Mouse (Mus musculus) neural tube, embryonic 14.5 days (tissue): ENCODE measurements around the gene 1190002N15Rik. TPM values are rescaled to one million over a fixed set of nuclear protein-coding genes. Genes with fewer than 3 reads are reported as not detected.

ENCODE experiments used
- ATAC-seq: fragments of 200-750 bp; cut with Nextera tagmentation; 2 replicates; pipeline ENCODE4 v1.8.0; 2017; ENCODE audit warnings: low read depth, mild to moderate bottlenecking, moderate TSS enrichment, moderate library complexity
- H3K27ac ChIP-seq: fragments of 300-500 bp; sonication (generic); 2 replicates; pipeline ENCODE4 v1.5.1; 2014; ENCODE audit warnings: low read depth, mild to moderate bottlenecking, control low read depth, low read length, moderate library complexity, mixed read lengths
- H3K27me3 ChIP-seq: fragments of 300-500 bp; sonication (generic); 2 replicates; pipeline ENCODE4 v1.6.1; 2014; ENCODE audit warnings: low read length; ENCODE audit not compliant: control insufficient read depth, insufficient read depth
- H3K36me3 ChIP-seq: fragments of 300-500 bp; sonication (generic); 2 replicates; pipeline ENCODE4 v1.6.1; 2014; ENCODE audit warnings: low read length, mixed read lengths; ENCODE audit not compliant: control insufficient read depth, insufficient read depth
- H3K4me1 ChIP-seq: fragments of 300-500 bp; sonication (generic); 2 replicates; pipeline ENCODE4 v1.6.1; 2014; ENCODE audit warnings: low read length; ENCODE audit not compliant: control insufficient read depth, insufficient read depth
- H3K4me2 ChIP-seq: fragments of 300-500 bp; sonication (generic); 2 replicates; pipeline ENCODE4 v1.6.1; 2014; ENCODE audit warnings: mild to moderate bottlenecking, low read depth, low read length, control low read depth
- H3K4me3 ChIP-seq: fragments of 300-500 bp; sonication (generic); 2 replicates; pipeline ENCODE4 v1.5.1; 2014; ENCODE audit warnings: low read depth, low read length, control low read depth, mixed read lengths
- H3K9ac ChIP-seq: fragments of 300-500 bp; sonication (generic); replicated peaks from 2 replicates; pipeline ENCODE4 v1.6.1; 2014; ENCODE audit warnings: low read depth, mild to moderate bottlenecking, control low read depth, low read length, mixed read lengths
- H3K9me3 ChIP-seq: fragments of 300-500 bp; sonication (generic); 2 replicates; pipeline ENCODE4 v1.6.1; 2016; ENCODE audit warnings: low read length; ENCODE audit not compliant: control insufficient read depth
- WGBS: fragments of 180-500 bp; shearing (Covaris S2); extraction: QIAGEN DNeasy Blood & Tissue Kit; methylation state at CpG from one replicate; pipeline ENCODE4 v1.1.7; 2014; 5-methylcytosine and 5-hydroxymethylcytosine counted together
- polyA plus RNA-seq: library from polyadenylated mRNA; unstranded; fragments of >200 nt; fragmentation: Nextera tagmentation; extraction: Ambion mirVana; gene quantifications from 2 replicates; pipeline ENCODE4 v1.2.1, GENCODE M21; 2014

Gene 1190002N15Rik
- polyA plus RNA-seq, 1 experiment from 2014 or later: 8.8 TPM

DNA sequence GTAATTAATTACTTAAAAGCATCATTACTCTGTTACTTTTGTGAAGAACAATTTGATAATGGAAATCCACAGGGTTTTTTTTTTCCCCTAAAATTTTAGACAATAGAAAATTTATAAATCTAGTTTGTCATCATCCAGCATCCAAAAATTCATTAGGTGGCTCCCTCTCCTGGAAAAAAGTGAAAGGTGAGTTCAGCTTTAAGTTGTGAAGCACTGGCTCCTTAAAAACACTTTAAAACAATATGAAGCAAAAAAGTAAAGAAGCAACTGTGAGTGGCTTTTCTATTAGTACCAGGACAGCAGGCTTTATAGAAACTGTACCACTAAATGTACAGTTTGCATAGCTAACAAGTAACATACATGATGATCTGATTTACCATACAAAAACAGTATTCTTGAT lies 3.1 kb downstream of the 1190002N15Rik start:
- Histone ChIP-seq H3K9ac (no peak overlapping the region), H3K36me3 (no peaks in the 10 kb centered on the region), H3K4me3 (peak overlapping the region; percentile 77), H3K27ac (no peak overlapping the region), H3K4me1 (peaks cover 9% of the 10 kb centered on the region), H3K4me2 (peak overlapping the region; percentile 82; the same call in 1 of the 2 replicates), H3K9me3 (no peaks in the 10 kb centered on the region), H3K27me3 (no peaks in the 10 kb centered on the region; the same call in 1 of the 2 replicates)
- ATAC-seq: no peak

DNA sequence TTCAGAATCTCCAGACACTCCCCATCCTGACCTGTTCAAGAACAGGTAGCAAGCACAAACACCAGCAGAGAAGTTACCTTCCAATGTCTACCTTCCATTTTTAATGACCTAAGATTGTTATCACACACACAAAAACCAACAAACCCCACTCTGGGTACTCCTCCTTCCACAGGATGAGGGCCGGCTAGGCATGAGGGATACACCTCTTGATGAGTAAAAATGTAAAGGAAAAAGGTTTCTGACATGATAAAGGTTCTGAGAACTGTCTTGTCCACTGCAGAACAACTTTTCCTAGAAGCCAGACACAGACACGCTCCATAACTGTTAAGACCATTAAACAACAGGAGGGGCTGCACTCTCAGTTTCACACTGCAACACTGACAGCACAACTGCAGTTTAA lies 3.7 kb downstream of the 1190002N15Rik start:
- 52% methylated on average over 2 of the region's 2 CpGs for WGBS
- H3K9ac ChIP-seq: peak overlapping the region; percentile 21; the same call in 1 of the 2 replicates
- peaks cover 9% of the 10 kb centered on the region for H3K4me1 ChIP-seq
- H3K36me3 ChIP-seq: no peaks in the 10 kb centered on the region
- H3K4me2 ChIP-seq: peak overlapping the region; percentile 44
- H3K4me3 ChIP-seq: peak overlapping the region; percentile 23
- no peaks in the 10 kb centered on the region for H3K9me3 ChIP-seq
- H3K27ac ChIP-seq: no peak overlapping the region
- no peaks in the 10 kb centered on the region; the same call in 1 of the 2 replicates for H3K27me3 ChIP-seq
- ATAC-seq: no peak

DNA sequence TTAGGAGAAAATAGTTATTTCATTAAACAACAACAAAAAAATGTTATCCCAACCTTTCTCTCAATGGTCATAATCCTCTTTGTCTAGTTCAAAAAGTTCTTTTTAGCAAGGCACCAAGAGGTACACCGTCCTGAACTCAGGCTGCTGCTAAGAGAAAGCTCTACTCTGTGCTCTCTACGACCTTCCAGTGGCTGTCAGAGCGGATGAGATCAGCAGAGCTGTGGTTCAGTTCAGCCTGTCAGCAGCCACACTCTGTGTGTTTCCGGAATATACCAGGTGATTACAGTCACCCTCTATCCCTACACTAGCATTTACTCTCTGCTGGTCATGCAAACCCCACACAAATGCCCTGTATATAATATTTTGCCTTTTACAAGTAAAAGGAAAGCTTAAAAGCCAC lies 4.2 kb downstream of the 1190002N15Rik start:
- Histone ChIP-seq H3K9me3 (no peaks in the 10 kb centered on the region), H3K9ac (no peak overlapping the region), H3K36me3 (no peaks in the 10 kb centered on the region), H3K4me2 (peak overlapping the region; percentile 44), H3K27me3 (no peaks in the 10 kb centered on the region), H3K4me3 (peak overlapping the region; percentile 23), H3K27ac (no peak overlapping the region), H3K4me1 (peaks cover 9% of the 10 kb centered on the region)
- ATAC-seq: no peak
- WGBS: 47% methylated on average over 4 of the region's 4 CpGs

DNA sequence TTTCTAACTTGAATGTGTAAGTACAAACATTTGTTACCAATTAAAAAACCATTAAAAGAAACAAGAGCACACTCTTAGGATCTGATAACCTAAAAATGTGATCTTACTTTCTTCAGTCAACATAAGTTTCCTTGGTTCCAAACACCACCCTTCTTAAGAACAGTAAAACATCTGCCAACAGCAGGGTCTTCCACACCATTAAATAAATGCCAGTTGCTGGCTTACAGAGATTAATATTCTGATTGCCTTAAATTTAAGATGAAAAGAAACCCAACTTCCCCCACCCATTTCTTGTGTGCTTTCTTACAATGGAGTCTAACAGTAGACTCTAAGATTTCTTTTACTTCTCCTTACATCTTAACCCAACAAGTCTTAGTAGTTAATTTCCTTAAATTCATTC lies 7.9 kb downstream of the 1190002N15Rik start:
- no peaks in the 10 kb centered on the region for H3K27me3 ChIP-seq
- H3K4me2 ChIP-seq: no peak overlapping the region
- ATAC-seq: no peak
- peaks cover 3% of the 10 kb centered on the region; the same call in 1 of the 2 replicates for H3K4me1 ChIP-seq
- no peak overlapping the region for H3K4me3 ChIP-seq
- H3K27ac ChIP-seq: no peak overlapping the region
- H3K9ac ChIP-seq: no peak overlapping the region
- H3K9me3 ChIP-seq: no peaks in the 10 kb centered on the region
- H3K36me3 ChIP-seq: no peaks in the 10 kb centered on the region

DNA sequence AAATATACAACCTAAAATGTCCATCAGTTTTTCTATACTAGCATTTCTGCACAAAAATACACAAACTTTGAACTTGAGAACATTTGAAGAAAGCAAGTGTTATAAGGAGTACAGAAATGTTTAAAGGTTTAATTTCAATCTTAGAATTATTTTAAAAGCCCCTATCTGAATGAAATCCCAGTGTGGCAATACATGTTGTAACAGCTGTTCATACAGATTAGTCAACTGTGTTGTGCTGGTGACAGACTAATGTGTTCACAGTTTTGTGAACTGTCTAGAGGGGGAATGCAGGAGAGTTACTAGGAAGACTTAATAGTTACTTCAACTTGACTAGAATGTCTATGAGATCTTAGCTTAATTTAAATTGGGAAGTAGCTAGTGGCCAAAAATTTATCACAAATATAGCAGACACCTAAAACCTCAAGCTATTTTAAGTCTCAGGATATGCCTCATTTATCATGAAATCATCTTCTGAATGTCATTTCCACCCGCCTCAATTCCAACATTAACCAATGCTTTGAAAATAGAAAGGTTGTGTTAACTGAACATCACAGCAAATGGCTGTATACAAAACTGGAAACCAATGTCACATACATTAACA lies 8.6 kb downstream of the 1190002N15Rik start:
- no peak overlapping the region for H3K27ac ChIP-seq
- peaks cover 3% of the 10 kb centered on the region; the same call in 1 of the 2 replicates for H3K4me1 ChIP-seq
- H3K4me3 ChIP-seq: no peak overlapping the region
- no peaks in the 10 kb centered on the region for H3K36me3 ChIP-seq
- H3K9ac ChIP-seq: no peak overlapping the region
- ATAC-seq: no peak
- WGBS: 48% methylated on average over 1 of the region's 1 CpGs
- H3K27me3 ChIP-seq: no peaks in the 10 kb centered on the region
- H3K9me3 ChIP-seq: no peaks in the 10 kb centered on the region
- H3K4me2 ChIP-seq: no peak overlapping the region

DNA sequence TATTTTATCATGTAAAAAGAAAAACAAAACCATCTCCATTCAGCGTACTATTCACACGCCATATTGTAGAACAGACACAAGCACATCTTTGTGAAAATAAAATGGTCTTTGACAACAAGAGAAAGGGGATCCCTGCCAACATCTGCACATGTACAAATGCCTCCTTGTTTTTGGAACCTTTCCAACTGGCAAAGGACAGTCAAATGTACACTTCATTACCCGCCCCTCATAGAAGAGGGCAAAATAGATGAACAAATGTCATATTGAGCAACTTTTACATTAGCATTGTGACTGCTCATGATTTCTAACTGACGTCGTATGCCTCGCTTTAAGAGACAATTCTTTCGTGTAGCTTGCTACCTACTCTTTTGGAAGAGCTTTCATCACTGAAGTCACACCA lies 11.4 kb downstream of the 1190002N15Rik start:
- peak overlapping the region; percentile 23; the same call in 1 of the 2 replicates for H3K4me2 ChIP-seq
- H3K9me3 ChIP-seq: no peaks in the 10 kb centered on the region
- WGBS: 49% methylated on average over 7 of the region's 7 CpGs
- H3K9ac ChIP-seq: no peak overlapping the region
- ATAC-seq: peak; percentile 73; the same call in 1 of the 2 replicates
- no peak overlapping the region for H3K27ac ChIP-seq
- H3K27me3 ChIP-seq: no peaks in the 10 kb centered on the region
- no peaks in the 10 kb centered on the region for H3K4me1 ChIP-seq
- no peaks in the 10 kb centered on the region for H3K36me3 ChIP-seq
- no peak overlapping the region for H3K4me3 ChIP-seq

DNA sequence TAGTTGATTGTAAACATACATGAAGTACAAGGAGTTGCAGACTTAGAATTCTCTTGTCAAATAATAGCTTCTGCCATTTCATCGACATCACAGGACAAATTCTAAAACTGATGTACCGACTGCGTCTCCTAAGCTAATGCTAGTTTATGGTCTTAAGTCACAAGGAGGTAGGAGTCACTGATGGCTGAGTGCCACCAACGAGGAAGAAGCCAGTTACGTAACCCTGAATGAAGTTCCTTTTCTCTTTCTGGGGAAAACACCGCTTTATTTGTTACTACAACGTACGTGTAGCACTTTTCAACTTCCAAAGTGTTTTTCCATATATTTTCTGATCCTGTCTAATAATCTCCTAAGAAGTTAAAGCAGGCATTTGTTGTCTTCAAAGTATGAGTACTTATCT lies 25.6 kb downstream of the 1190002N15Rik start:
- no peak overlapping the region for H3K4me2 ChIP-seq
- H3K4me3 ChIP-seq: no peak overlapping the region
- no peak for ATAC-seq
- no peaks in the 10 kb centered on the region for H3K27me3 ChIP-seq
- no peaks in the 10 kb centered on the region for H3K4me1 ChIP-seq
- H3K27ac ChIP-seq: no peak overlapping the region
- H3K36me3 ChIP-seq: no peaks in the 10 kb centered on the region
- H3K9me3 ChIP-seq: no peaks in the 10 kb centered on the region
- H3K9ac ChIP-seq: no peak overlapping the region
- 94% methylated on average over 8 of the region's 8 CpGs for WGBS

DNA sequence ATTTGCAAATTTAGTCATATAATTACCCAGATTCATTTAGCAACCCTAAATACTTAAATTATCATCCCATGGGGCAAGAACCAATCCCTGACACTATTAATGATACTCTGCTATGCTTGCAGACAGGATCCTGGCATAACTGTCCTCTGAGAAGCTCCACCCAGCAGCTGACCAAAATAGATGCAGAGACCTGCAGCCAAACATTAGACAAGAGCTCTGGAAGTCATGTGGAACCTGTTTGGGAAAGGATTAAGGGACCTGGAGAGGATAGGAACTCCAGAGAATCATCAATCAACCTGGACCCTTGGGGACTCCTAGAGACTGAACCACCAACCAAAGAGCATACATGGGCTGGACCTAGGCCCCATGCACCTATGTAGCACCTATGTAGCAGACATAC lies 26.7 kb downstream of the 1190002N15Rik start:
- ATAC-seq: no peak
- Histone ChIP-seq H3K9me3 (no peaks in the 10 kb centered on the region), H3K4me3 (no peak overlapping the region), H3K9ac (no peak overlapping the region), H3K27ac (no peak overlapping the region), H3K27me3 (no peaks in the 10 kb centered on the region), H3K4me2 (no peak overlapping the region), H3K4me1 (no peaks in the 10 kb centered on the region), H3K36me3 (no peaks in the 10 kb centered on the region)

DNA sequence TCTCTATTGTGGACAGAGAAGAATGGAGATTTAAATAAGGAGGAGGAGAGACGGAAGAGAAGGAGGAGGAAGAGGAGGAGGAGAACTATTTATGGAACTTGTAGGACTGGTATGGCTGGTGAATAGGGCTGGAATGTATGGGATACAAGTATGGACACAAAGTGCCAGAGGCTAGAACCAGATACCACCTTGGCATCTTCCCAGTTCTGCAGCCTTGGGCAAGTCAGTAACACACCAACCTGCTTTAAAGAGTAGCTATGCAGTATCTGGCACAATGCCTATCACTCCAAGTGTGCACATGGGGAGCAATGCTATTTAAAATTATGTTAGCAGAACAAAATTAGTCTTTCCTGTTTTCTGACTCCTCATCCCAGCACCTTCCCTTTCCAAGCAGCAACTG lies 30.9 kb downstream of the 1190002N15Rik start:
- no peaks in the 10 kb centered on the region for H3K36me3 ChIP-seq
- no peaks in the 10 kb centered on the region for H3K4me1 ChIP-seq
- no peaks in the 10 kb centered on the region for H3K27me3 ChIP-seq
- no peak overlapping the region for H3K27ac ChIP-seq
- H3K4me3 ChIP-seq: no peak overlapping the region
- no peak overlapping the region for H3K9ac ChIP-seq
- 64% methylated on average over 1 of the region's 1 CpGs for WGBS
- no peak overlapping the region for H3K4me2 ChIP-seq
- no peaks in the 10 kb centered on the region for H3K9me3 ChIP-seq
- ATAC-seq: no peak
